Mouse (Mus musculus) liver, embryonic 16.5 days (tissue): Measurements from ENCODE around the gene Mrpl44. TPM values are rescaled to one million over a fixed set of nuclear protein-coding genes. Genes with fewer than 3 reads are reported as not detected.

Experiments
- ATAC-seq: fragments of 200-750 bp; cut with Nextera tagmentation; 2 replicates; pipeline ENCODE4 v1.8.0; 2017; ENCODE audit warnings: low read depth, mild to moderate bottlenecking, moderate number of reproducible peaks, moderate library complexity
- H3K27ac ChIP-seq: fragments of 300-500 bp; sonication (generic); 2 replicates; pipeline ENCODE4 v1.5.1; 2014; ENCODE audit warnings: mild to moderate bottlenecking, low read length
- H3K27me3 ChIP-seq: fragments of 300-500 bp; sonication (generic); 2 replicates; pipeline ENCODE4 v1.6.1; 2014; ENCODE audit warnings: low read depth, low read length, mixed read lengths; ENCODE audit not compliant: control insufficient read depth, insufficient read depth
- H3K36me3 ChIP-seq: fragments of 300-500 bp; sonication (generic); 2 replicates; pipeline ENCODE4 v1.6.1; 2014; ENCODE audit warnings: mild to moderate bottlenecking; ENCODE audit not compliant: control insufficient read depth, insufficient read depth
- H3K4me1 ChIP-seq: fragments of 300-500 bp; sonication (generic); 2 replicates; pipeline ENCODE4 v1.6.1; 2014; ENCODE audit warnings: low read depth, low read length, mixed read lengths; ENCODE audit not compliant: control insufficient read depth
- H3K4me2 ChIP-seq: fragments of 300-500 bp; sonication (generic); 2 replicates; pipeline ENCODE4 v1.6.1; 2014; ENCODE audit warnings: low read depth, low read length, mixed read lengths
- H3K4me3 ChIP-seq: fragments of 300-500 bp; sonication (generic); 2 replicates; pipeline ENCODE4 v1.5.1; 2014; ENCODE audit warnings: low read depth, mild to moderate bottlenecking, low read length
- H3K9ac ChIP-seq: fragments of 300-500 bp; sonication (generic); 2 replicates; pipeline ENCODE4 v1.6.1; 2014; ENCODE audit warnings: low read depth, low read length
- H3K9me3 ChIP-seq: fragments of 300-500 bp; sonication (generic); replicated peaks from 2 replicates; pipeline ENCODE4 v1.6.1; 2016; ENCODE audit warnings: low read length; ENCODE audit not compliant: control insufficient read depth
- WGBS: fragments of 180-500 bp; shearing (Covaris S2); extraction: QIAGEN DNeasy Blood & Tissue Kit; methylation state at CpG from one replicate; pipeline ENCODE4 v1.1.7; 2014; ENCODE audit not compliant: insufficient replicate concordance; 5-methylcytosine and 5-hydroxymethylcytosine counted together
- polyA plus RNA-seq: library from polyadenylated mRNA; unstranded; fragments of >200 nt; fragmentation: Nextera tagmentation; extraction: Ambion mirVana; gene quantifications from 2 replicates; pipeline ENCODE4 v1.2.1, GENCODE M21; 2015

Gene Mrpl44
- polyA plus RNA-seq, 1 experiment from 2014 or later, result 20.3 TPM

GRCm38 (mm10) chr1:79752015-79752695 lies 23.7 kb upstream of the Mrpl44 start:
- WGBS, result 41% methylated on average over 7 of the region's 7 CpGs
- H3K4me1 ChIP-seq, result peaks cover 3% of the 10 kb centered on the region

GRCm38 (mm10) chr1:79752714-79753340 lies 23.0 kb upstream of the Mrpl44 start:
- ATAC-seq, result no peak
- Histone ChIP-seq H3K27me3 (no peaks in the 10 kb centered on the region), H3K9ac (no peak overlapping the region), H3K4me2 (no peak overlapping the region), H3K4me3 (no peak overlapping the region), H3K36me3 (no peaks in the 10 kb centered on the region), H3K9me3 (no peaks in the 10 kb centered on the region), H3K27ac (no peak overlapping the region), H3K4me1 (peaks cover 3% of the 10 kb centered on the region)
- 46% methylated on average over 4 of the region's 4 CpGs for WGBS

More at GRCm38 (mm10) chr1:79752015-79752695, 23.7 kb upstream of the Mrpl44 start:
- no peaks in the 10 kb centered on the region for H3K9me3 ChIP-seq
- no peaks in the 10 kb centered on the region for H3K36me3 ChIP-seq
- no peak overlapping the region for H3K9ac ChIP-seq
- no peak overlapping the region for H3K4me2 ChIP-seq
- H3K27ac ChIP-seq, result no peak overlapping the region
- no peaks in the 10 kb centered on the region for H3K27me3 ChIP-seq
- peak; percentile 41 for ATAC-seq
- no peak overlapping the region for H3K4me3 ChIP-seq

- no peak overlapping the region for H3K4me2 ChIP-seq
- ATAC-seq, result no peak
- no peaks in the 10 kb centered on the region for H3K27me3 ChIP-seq
- H3K9me3 ChIP-seq, result no peaks in the 10 kb centered on the region
- H3K27ac ChIP-seq, result no peak overlapping the region
- 66% methylated on average over 3 of the region's 3 CpGs for WGBS
- no peak overlapping the region for H3K9ac ChIP-seq
- peaks cover 3% of the 10 kb centered on the region for H3K4me1 ChIP-seq
- no peak overlapping the region for H3K4me3 ChIP-seq
- no peaks in the 10 kb centered on the region for H3K36me3 ChIP-seq
Observed at GRCm38 (mm10) chr1:79753456-79753855, 22.4 kb upstream of the Mrpl44 start.

GRCm38 (mm10) chr1:79754936-79755335 lies 20.9 kb upstream of the Mrpl44 start:
- no peak for ATAC-seq
- Histone ChIP-seq H3K4me2 (no peak overlapping the region), H3K9ac (no peak overlapping the region), H3K27me3 (no peaks in the 10 kb centered on the region), H3K4me3 (no peak overlapping the region), H3K4me1 (peaks cover 4% of the 10 kb centered on the region), H3K27ac (no peak overlapping the region), H3K9me3 (no peaks in the 10 kb centered on the region), H3K36me3 (no peaks in the 10 kb centered on the region)
- WGBS, result 58% methylated on average over 3 of the region's 3 CpGs

GRCm38 (mm10) chr1:79755376-79755775 lies 20.4 kb upstream of the Mrpl44 start:
- Histone ChIP-seq H3K27ac (no peak overlapping the region), H3K27me3 (no peaks in the 10 kb centered on the region), H3K4me3 (no peak overlapping the region), H3K9ac (no peak overlapping the region), H3K4me2 (no peak overlapping the region), H3K9me3 (no peaks in the 10 kb centered on the region), H3K36me3 (no peaks in the 10 kb centered on the region), H3K4me1 (peaks cover 7% of the 10 kb centered on the region)
- WGBS, result 37% methylated on average over 2 of the region's 2 CpGs
- ATAC-seq, result no peak

GRCm38 (mm10) chr1:79756417-79756816 lies 19.4 kb upstream of the Mrpl44 start:
- Histone ChIP-seq H3K9ac (no peak overlapping the region), H3K27me3 (no peaks in the 10 kb centered on the region), H3K4me1 (peaks cover 11% of the 10 kb centered on the region), H3K4me2 (no peak overlapping the region), H3K4me3 (no peak overlapping the region), H3K9me3 (no peaks in the 10 kb centered on the region), H3K36me3 (no peaks in the 10 kb centered on the region), H3K27ac (no peak overlapping the region)
- 70% methylated on average over 5 of the region's 5 CpGs for WGBS
- no peak for ATAC-seq

GRCm38 (mm10) chr1:79757161-79757560 lies 18.7 kb upstream of the Mrpl44 start:
- H3K27ac ChIP-seq, result no peak overlapping the region
- 62% methylated on average over 7 of the region's 7 CpGs for WGBS
- H3K36me3 ChIP-seq, result no peaks in the 10 kb centered on the region
- no peak overlapping the region for H3K4me3 ChIP-seq
- peaks cover 12% of the 10 kb centered on the region for H3K4me1 ChIP-seq
- no peak overlapping the region for H3K4me2 ChIP-seq
- no peak overlapping the region for H3K9ac ChIP-seq
- H3K9me3 ChIP-seq, result no peaks in the 10 kb centered on the region
- no peak for ATAC-seq
- no peaks in the 10 kb centered on the region for H3K27me3 ChIP-seq

- no peak overlapping the region for H3K9ac ChIP-seq
- no peak overlapping the region for H3K4me2 ChIP-seq
- WGBS, result 45% methylated on average over 4 of the region's 4 CpGs
- H3K4me3 ChIP-seq, result no peak overlapping the region
- no peak for ATAC-seq
- H3K9me3 ChIP-seq, result no peaks in the 10 kb centered on the region
- H3K36me3 ChIP-seq, result no peaks in the 10 kb centered on the region
- H3K4me1 ChIP-seq, result peaks cover 17% of the 10 kb centered on the region
- no peaks in the 10 kb centered on the region for H3K27me3 ChIP-seq
- H3K27ac ChIP-seq, result no peak overlapping the region
Observed at GRCm38 (mm10) chr1:79757597-79757996, 18.2 kb upstream of the Mrpl44 start.

- ATAC-seq, result no peak
- Histone ChIP-seq H3K4me2 (no peak overlapping the region), H3K9ac (no peak overlapping the region), H3K27me3 (no peaks in the 10 kb centered on the region), H3K27ac (no peak overlapping the region), H3K9me3 (no peaks in the 10 kb centered on the region), H3K36me3 (no peaks in the 10 kb centered on the region), H3K4me3 (no peak overlapping the region), H3K4me1 (peaks cover 23% of the 10 kb centered on the region)
- 58% methylated on average over 2 of the region's 2 CpGs for WGBS
Observed at GRCm38 (mm10) chr1:79759006-79759405, 16.8 kb upstream of the Mrpl44 start.
